Mouse (Mus musculus) embryonic facial prominence, embryonic 15.5 days (tissue): Measurements from ENCODE around the gene Scn4a. TPM values are rescaled to one million over a fixed set of nuclear protein-coding genes. Genes with fewer than 3 reads are reported as not detected.

Source experiments
- ATAC-seq: fragments of 200-750 bp; cut with Nextera tagmentation; 2 replicates; pipeline ENCODE4 v1.8.0; 2017; ENCODE audit warnings: low read depth, moderate TSS enrichment; ENCODE audit not compliant: insufficient number of reproducible peaks, low FRiP score, low TSS enrichment
- H3K27ac ChIP-seq: fragments of 300-500 bp; sonication (generic); replicated peaks from 2 replicates; pipeline ENCODE4 v1.5.1; 2015; ENCODE audit warnings: mild to moderate bottlenecking, inconsistent platforms
- H3K27me3 ChIP-seq: fragments of 300-500 bp; sonication (generic); 2 replicates; pipeline ENCODE4 v1.6.1; 2015; ENCODE audit warnings: inconsistent platforms
- H3K36me3 ChIP-seq: fragments of 300-500 bp; sonication (generic); 2 replicates; pipeline ENCODE4 v1.6.1; 2015; ENCODE audit warnings: mild to moderate bottlenecking, inconsistent platforms
- H3K4me1 ChIP-seq: fragments of 300-500 bp; sonication (generic); 2 replicates; pipeline ENCODE4 v1.6.1; 2015; ENCODE audit warnings: inconsistent platforms
- H3K4me2 ChIP-seq: fragments of 300-500 bp; sonication (generic); replicated peaks from 2 replicates; pipeline ENCODE4 v1.6.1; 2015; ENCODE audit warnings: mild to moderate bottlenecking, inconsistent platforms
- H3K4me3 ChIP-seq: fragments of 300-500 bp; sonication (generic); replicated peaks from 2 replicates; pipeline ENCODE4 v1.5.1; 2015; ENCODE audit warnings: mild to moderate bottlenecking, inconsistent platforms
- H3K9ac ChIP-seq: fragments of 300-500 bp; sonication (generic); 2 replicates; pipeline ENCODE4 v1.6.1; 2015; ENCODE audit warnings: inconsistent platforms
- H3K9me3 ChIP-seq: fragments of 300-500 bp; sonication (generic); replicated peaks from 2 replicates; pipeline ENCODE4 v1.6.1; 2016; ENCODE audit warnings: inconsistent platforms
- WGBS: fragments of 180-500 bp; shearing (Covaris S2); methylation state at CpG from one replicate; pipeline ENCODE4 v1.1.7; 2015; 5-methylcytosine and 5-hydroxymethylcytosine counted together
- polyA plus RNA-seq: library from polyadenylated mRNA; unstranded; fragments of >200 nt; fragmentation: Nextera tagmentation; extraction: Ambion mirVana; gene quantifications from 2 replicates; pipeline ENCODE4 v1.2.1, GENCODE M21; 2015

Scn4a gene
- polyA plus RNA-seq, 1 experiment from 2014 or later = 0.68 TPM

- H3K36me3 ChIP-seq = no peaks in the 10 kb centered on the region
- WGBS = 85% methylated on average over 3 of the region's 3 CpGs
Measured at GRCm38 (mm10) chr11:106386409-106386808, 33.3 kb upstream of the Scn4a start.

GRCm38 (mm10) chr11:106383051-106383790, 30.1 kb upstream of the Scn4a start:
- 0 out of 2 replicates have a peak, but pooled peaks cover 6% of the 10 kb centered on the region for H3K4me1 ChIP-seq
- 74% methylated on average over 6 of the region's 6 CpGs for WGBS

More at GRCm38 (mm10) chr11:106386409-106386808, 33.3 kb upstream of the Scn4a start:
- Histone ChIP-seq H3K4me2 (no peak overlapping the region), H3K27ac (no peak overlapping the region), H3K9ac (no peak overlapping the region), H3K4me3 (no peak overlapping the region), H3K27me3 (no peaks in the 10 kb centered on the region), H3K9me3 (no peaks in the 10 kb centered on the region), H3K4me1 (0 out of 2 replicates have a peak, but pooled peaks cover 12% of the 10 kb centered on the region)
- ATAC-seq = no peak

GRCm38 (mm10) chr11:106382424-106382823, 29.3 kb upstream of the Scn4a start:
- Histone ChIP-seq H3K27ac (peak overlapping the region; percentile 58), H3K4me2 (no peak overlapping the region), H3K9me3 (no peaks in the 10 kb centered on the region), H3K27me3 (no peaks in the 10 kb centered on the region), H3K36me3 (no peaks in the 10 kb centered on the region), H3K4me3 (peak overlapping the region; percentile 18), H3K9ac (no peak overlapping the region), H3K4me1 (0 out of 2 replicates have a peak, but pooled peaks cover 6% of the 10 kb centered on the region)
- 46% methylated on average over 5 of the region's 5 CpGs for WGBS
- ATAC-seq = no peak

More at GRCm38 (mm10) chr11:106383051-106383790, 30.1 kb upstream of the Scn4a start:
- Histone ChIP-seq H3K4me2 (no peak overlapping the region), H3K4me3 (no peak overlapping the region), H3K27ac (peak overlapping the region; percentile 58), H3K9ac (no peak overlapping the region), H3K9me3 (no peaks in the 10 kb centered on the region), H3K27me3 (no peaks in the 10 kb centered on the region), H3K36me3 (no peaks in the 10 kb centered on the region)
- no peak for ATAC-seq

GRCm38 (mm10) chr11:106381883-106382282, 28.8 kb upstream of the Scn4a start:
- Histone ChIP-seq H3K27ac (peak overlapping the region; percentile 58; the same call in 1 of the 2 replicates), H3K4me3 (peak overlapping the region; percentile 18), H3K27me3 (no peaks in the 10 kb centered on the region), H3K4me2 (no peak overlapping the region), H3K4me1 (0 out of 2 replicates have a peak, but pooled peaks cover 6% of the 10 kb centered on the region), H3K9ac (no peak overlapping the region), H3K9me3 (no peaks in the 10 kb centered on the region), H3K36me3 (no peaks in the 10 kb centered on the region)
- 75% methylated on average over 7 of the region's 7 CpGs for WGBS
- ATAC-seq = no peak

- Histone ChIP-seq H3K9me3 (no peaks in the 10 kb centered on the region), H3K4me2 (no peak overlapping the region), H3K4me3 (no peak overlapping the region; the same call in 1 of the 2 replicates)
Measured at GRCm38 (mm10) chr11:106381011-106381410, 27.9 kb upstream of the Scn4a start.

GRCm38 (mm10) chr11:106374979-106375378, 21.9 kb upstream of the Scn4a start:
- no peak overlapping the region for H3K9ac ChIP-seq
- peak overlapping the region; percentile 17; the same call in 1 of the 2 replicates for H3K27ac ChIP-seq
- H3K36me3 ChIP-seq = no peaks in the 10 kb centered on the region
- WGBS = 79% methylated on average over 5 of the region's 5 CpGs
- H3K27me3 ChIP-seq = no peaks in the 10 kb centered on the region
- peaks cover 15% of the 10 kb centered on the region for H3K4me1 ChIP-seq
- H3K4me3 ChIP-seq = no peak overlapping the region
- no peak overlapping the region for H3K4me2 ChIP-seq
- no peaks in the 10 kb centered on the region for H3K9me3 ChIP-seq
- ATAC-seq = no peak

More at GRCm38 (mm10) chr11:106381011-106381410, 27.9 kb upstream of the Scn4a start:
- Histone ChIP-seq H3K9ac (no peak overlapping the region), H3K36me3 (no peaks in the 10 kb centered on the region), H3K4me1 (0 out of 2 replicates have a peak, but pooled peaks cover 6% of the 10 kb centered on the region), H3K27ac (no peak overlapping the region), H3K27me3 (no peaks in the 10 kb centered on the region)
- no peak for ATAC-seq
- 79% methylated on average over 11 of the region's 11 CpGs for WGBS

- H3K4me1 ChIP-seq = peaks cover 15% of the 10 kb centered on the region
- 31% methylated on average over 9 of the region's 9 CpGs for WGBS
- H3K4me2 ChIP-seq = no peak overlapping the region
- no peaks in the 10 kb centered on the region for H3K27me3 ChIP-seq
- H3K27ac ChIP-seq = peak overlapping the region; percentile 17; the same call in 1 of the 2 replicates
- no peak overlapping the region for H3K4me3 ChIP-seq
- H3K36me3 ChIP-seq = no peaks in the 10 kb centered on the region
- H3K9ac ChIP-seq = no peak overlapping the region
- ATAC-seq = 0 out of 2 replicates have a peak, but pooled peaks have one; percentile 16
- H3K9me3 ChIP-seq = no peaks in the 10 kb centered on the region
Measured at GRCm38 (mm10) chr11:106374559-106374958, 21.5 kb upstream of the Scn4a start.

- H3K27me3 ChIP-seq = no peaks in the 10 kb centered on the region
- H3K4me3 ChIP-seq = no peak overlapping the region
- no peak overlapping the region for H3K4me2 ChIP-seq
- H3K4me1 ChIP-seq = peaks cover 15% of the 10 kb centered on the region
- peak; percentile 23; the same call in 1 of the 2 replicates for ATAC-seq
- H3K27ac ChIP-seq = peak overlapping the region; percentile 17; the same call in 1 of the 2 replicates
- no peaks in the 10 kb centered on the region for H3K9me3 ChIP-seq
- H3K36me3 ChIP-seq = no peaks in the 10 kb centered on the region
- 37% methylated on average over 11 of the region's 11 CpGs for WGBS
- H3K9ac ChIP-seq = no peak overlapping the region
Measured at GRCm38 (mm10) chr11:106373998-106374397, 20.9 kb upstream of the Scn4a start.

GRCm38 (mm10) chr11:106366316-106366715, 13.2 kb upstream of the Scn4a start:
- no peak overlapping the region for H3K4me3 ChIP-seq
- H3K9me3 ChIP-seq = no peaks in the 10 kb centered on the region
- no peaks in the 10 kb centered on the region for H3K36me3 ChIP-seq
- H3K27me3 ChIP-seq = no peaks in the 10 kb centered on the region
- H3K27ac ChIP-seq = no peak overlapping the region
- WGBS = 11% methylated on average over 3 of the region's 3 CpGs
- H3K4me1 ChIP-seq = peaks cover 18% of the 10 kb centered on the region
- H3K9ac ChIP-seq = no peak overlapping the region
- H3K4me2 ChIP-seq = no peak overlapping the region
- ATAC-seq = peak; percentile 52

- Histone ChIP-seq H3K27me3 (no peaks in the 10 kb centered on the region), H3K36me3 (no peaks in the 10 kb centered on the region), H3K4me3 (no peak within 1 kb of the TSS), H3K4me2 (peak within 1 kb of the TSS; percentile 27; the same call in 1 of the 2 replicates), H3K9me3 (no peaks in the 10 kb centered on the region), H3K9ac (no peak within 1 kb of the TSS), H3K27ac (no peak within 1 kb of the TSS), H3K4me1 (peaks cover 18% of the 10 kb centered on the region)
- ATAC-seq = no peak
- 44% methylated on average over 10 of the region's 10 CpGs for WGBS
Measured at GRCm38 (mm10) chr11:106365366-106365765, 12.3 kb upstream of the Scn4a start, which contains the start of gene Prr29. Gene Prr29 (plus strand): TSS chr11:106365472.

- 11% methylated on average over 11 of the region's 11 CpGs for WGBS
- no peak overlapping the region for H3K27ac ChIP-seq
- peak overlapping the region; percentile 27; the same call in 1 of the 2 replicates for H3K4me2 ChIP-seq
- H3K9me3 ChIP-seq = no peaks in the 10 kb centered on the region
- H3K27me3 ChIP-seq = no peaks in the 10 kb centered on the region
- no peak overlapping the region for H3K4me3 ChIP-seq
- no peaks in the 10 kb centered on the region for H3K36me3 ChIP-seq
- peak; percentile 31; the same call in 1 of the 2 replicates for ATAC-seq
- peaks cover 18% of the 10 kb centered on the region for H3K4me1 ChIP-seq
- H3K9ac ChIP-seq = no peak overlapping the region
Measured at GRCm38 (mm10) chr11:106364712-106365111, 11.6 kb upstream of the Scn4a start.
